Mouse (Mus musculus) cerebellum, adult 9-10 months (tissue): ENCODE measurements around the gene Dleu7.

ENCODE experiments used
- DNase-seq: peaks from one replicate; pipeline ENCODE4 v3.0.0; 2022

Gene Dleu7

GRCm38 (mm10) chr14:62273604-62274003 is 19.2 kb downstream of the Dleu7 start:
- no peak for DNase-seq

DNA sequence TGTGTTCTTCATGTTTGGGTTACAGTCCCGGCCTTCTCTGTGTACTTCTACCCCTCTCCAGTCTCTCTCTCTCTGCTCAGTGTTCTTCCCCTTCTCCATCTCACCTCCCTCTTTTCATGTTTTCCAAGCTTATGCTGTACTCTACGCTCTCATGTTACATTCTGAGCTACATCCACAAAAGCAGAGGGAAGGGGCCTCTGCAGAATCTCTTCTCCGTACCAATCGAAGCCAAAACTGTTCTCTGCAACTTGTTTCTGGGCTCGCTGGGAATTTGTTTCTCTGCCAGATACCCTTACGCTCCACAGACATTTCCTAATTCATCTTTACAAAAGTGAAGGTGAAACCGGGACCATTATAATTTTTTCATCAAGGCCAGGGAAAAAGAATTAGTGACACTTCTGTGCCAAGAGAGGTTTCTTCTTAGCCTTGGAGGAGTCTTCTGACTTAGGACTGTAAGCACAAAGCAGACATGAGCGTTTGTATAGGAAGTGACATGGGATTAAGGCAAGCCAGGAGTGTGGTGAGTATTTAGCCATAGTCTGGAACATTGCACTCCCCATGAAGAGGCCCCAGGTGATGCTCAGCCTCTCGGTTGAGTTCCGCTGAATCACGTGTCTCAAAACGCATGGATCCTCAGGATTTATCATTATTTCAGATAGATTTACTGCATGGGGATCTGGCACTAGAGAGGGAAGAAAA is 22.0 kb downstream of the Dleu7 start:
- no peak for DNase-seq

- no peak for DNase-seq
These were observed 33.8 kb downstream of the Dleu7 start for GRCm38 (mm10) chr14:62258978-62259536.

- DNase-seq: no peak
These were observed 34.7 kb downstream of the Dleu7 start for GRCm38 (mm10) chr14:62258125-62258524.

DNA sequence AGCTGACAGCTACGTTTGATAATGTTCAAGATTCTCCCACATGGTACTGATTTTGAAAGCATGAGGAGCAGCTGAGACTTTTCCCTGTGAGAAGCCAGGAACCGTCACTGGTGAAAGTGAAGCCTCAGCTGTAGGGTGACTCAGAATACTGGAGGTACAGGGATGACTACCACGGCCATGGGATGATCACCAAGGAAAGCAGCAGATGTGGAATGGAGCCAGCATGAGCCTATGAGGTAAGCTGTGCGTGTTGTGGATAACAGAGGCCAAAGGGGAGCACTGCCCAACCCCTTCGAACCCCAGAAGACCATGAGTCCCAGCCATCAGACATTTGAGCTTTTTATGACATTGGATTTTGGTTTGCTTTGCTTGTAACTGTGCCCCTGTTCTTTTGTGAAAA is 36.8 kb downstream of the Dleu7 start:
- no peak for DNase-seq

DNA sequence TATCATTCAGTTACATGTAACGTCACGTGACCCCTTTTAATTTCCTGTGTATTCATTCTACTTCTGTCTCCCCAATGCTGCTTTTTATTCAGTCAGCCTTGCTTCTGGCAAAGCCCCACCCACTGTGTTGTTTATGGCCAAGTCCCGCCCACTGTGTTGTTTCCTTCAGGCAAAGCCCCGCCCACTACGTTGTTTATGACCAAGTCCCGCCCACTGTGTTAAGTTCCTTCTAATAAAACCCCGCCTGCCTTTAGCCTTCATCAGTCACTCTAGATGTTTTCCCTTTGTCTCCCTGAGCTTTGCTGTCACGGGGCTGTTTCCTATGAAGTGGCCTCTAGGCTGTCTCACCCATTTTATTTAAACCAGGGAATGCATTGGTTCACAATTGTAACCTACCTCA is 38.5 kb downstream of the Dleu7 start:
- DNase-seq: no peak

DNA sequence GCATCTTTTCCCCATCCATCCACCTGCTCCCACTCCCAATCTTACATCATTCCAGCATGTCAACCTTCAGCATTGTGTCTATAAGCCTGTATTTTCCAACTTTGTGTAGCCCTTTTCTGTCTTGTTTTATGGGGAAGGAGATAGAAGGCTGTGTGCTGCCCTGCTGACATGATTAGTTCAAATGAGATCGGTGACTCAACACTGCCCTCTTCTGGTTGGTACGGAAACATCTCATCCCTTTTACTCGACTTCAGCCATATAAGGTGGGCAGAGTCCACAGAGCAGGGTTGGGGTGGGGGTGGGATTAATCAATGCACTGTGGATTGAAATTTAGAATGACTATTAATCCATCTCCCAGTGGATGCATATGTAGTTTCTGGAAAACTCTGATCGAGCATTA is 40.8 kb downstream of the Dleu7 start:
- peak; percentile 56 for DNase-seq

DNA sequence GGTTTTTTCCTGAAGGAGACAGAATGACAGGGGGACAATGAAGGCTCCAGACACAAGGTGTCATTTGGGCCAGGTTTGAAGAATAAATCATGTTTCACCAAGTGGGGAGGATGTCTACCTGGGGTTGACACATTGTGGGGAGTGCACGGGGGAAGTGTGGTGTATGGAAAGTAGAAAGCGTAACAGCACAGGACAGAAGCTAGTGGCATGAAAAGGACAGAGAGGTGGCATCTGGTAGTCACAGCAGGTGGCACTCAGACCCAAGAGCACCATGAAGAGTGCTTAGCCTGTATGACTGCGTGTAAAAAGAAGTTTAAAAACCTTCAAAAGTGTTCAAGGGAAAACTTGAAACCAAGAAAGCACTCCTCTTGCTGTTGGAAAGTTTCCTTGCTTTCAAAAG is 42.8 kb downstream of the Dleu7 start:
- no peak for DNase-seq

DNA sequence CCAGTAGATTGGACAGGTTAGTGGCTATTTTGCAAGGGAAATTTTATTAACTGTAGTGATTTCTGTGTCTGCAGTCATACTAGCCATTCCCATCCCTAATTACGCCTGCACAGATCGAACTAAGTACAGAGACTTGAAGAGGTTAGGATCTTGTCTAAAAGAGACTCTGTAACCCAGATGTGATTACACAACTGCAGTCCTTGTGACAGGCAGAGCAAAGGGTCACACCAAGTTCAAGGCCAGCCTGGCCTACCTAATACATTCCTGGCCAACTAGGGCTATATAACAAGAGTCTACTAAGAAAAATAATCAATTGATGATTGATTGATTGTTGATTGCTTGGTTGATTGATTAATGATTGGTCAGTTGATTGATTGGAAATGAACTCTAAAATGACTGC is 43.6 kb downstream of the Dleu7 start:
- DNase-seq: no peak

DNA sequence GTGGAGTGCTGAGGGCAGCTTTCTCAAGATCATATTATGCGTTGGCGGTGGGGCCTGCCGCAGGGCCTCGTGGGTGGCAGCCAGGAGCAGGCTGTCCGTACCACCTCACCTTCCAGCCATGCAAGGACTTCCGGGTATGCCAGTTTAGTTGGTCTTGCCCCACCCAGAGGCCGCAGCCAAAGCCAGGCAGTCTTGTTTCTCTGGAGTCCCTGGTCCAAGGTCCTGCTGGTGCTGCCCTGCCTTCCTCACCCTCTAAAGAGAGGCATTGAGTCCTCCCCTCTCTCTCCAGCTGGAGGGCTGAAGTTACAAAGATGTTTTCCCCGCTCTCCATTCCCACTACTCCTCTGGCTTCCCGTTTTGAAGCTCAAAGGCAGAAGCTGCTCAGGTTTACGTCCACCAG is 44.1 kb downstream of the Dleu7 start:
- DNase-seq: no peak

DNA sequence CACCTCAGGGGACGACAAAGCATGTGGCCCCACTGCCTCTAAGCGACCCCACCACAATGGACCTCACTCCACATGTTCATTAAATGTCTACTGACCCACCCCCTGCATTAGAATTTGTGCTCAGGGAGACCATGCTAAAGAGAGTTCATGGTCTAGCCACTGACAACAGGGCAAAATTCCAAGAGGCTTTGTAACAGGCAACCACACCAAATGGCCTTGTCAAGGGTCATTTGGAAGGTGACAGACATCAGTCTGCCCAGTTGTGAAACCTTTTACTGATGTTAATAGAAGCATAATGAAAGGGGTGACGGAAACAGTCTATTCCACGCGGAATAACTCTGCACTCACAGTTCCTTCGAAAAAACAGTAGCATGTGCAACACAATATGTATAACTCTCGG is 44.5 kb downstream of the Dleu7 start:
- DNase-seq: no peak

GRCm38 (mm10) chr14:62245557-62245956 is 47.3 kb downstream of the Dleu7 start:
- DNase-seq: no peak

- no peak for DNase-seq
These were observed 49.3 kb downstream of the Dleu7 start for GRCm38 (mm10) chr14:62243530-62243929.

- DNase-seq: no peak
These were observed 56.9 kb downstream of the Dleu7 start for GRCm38 (mm10) chr14:62235969-62236368.

- DNase-seq: no peak
These were observed 57.6 kb downstream of the Dleu7 start for GRCm38 (mm10) chr14:62235214-62235613.

- DNase-seq: no peak
These were observed 61.9 kb downstream of the Dleu7 start for GRCm38 (mm10) chr14:62230968-62231367.

GRCm38 (mm10) chr14:62227101-62227500 is 65.7 kb downstream of the Dleu7 start:
- DNase-seq: no peak

DNA sequence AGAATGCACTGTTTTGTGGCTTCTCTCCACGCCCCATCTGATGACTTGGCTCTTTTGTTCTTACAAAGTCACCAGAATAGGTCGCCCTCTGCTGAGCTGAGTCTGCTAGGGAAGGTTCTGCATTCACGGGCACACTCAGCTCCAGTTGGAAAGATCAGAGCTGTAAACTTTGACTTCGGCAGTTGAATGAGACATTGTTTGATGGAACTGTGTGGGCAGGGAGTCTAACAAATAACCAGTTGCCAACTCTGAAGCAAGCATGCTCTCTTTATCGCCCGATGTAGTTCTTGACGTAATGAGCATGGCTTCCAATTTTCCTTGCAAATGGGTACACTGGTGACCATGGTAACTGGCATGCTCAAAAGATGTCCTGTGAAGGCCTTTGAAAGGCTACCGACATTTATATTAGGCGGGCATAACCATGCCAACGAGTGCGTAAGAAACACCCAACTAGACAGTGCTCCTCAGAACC is 66.2 kb downstream of the Dleu7 start:
- DNase-seq: peak; percentile 9
